Mouse (Mus musculus): ENCODE data around the gene Gm28230.
A peak's percentile ranks its signal among the peaks of the same experiment; 100 is the strongest.

The Gm28230 gene

GRCm38 (mm10) chr2:74741252-74741978 lies 14.9 kb downstream of the Gm28230 start:
- DNase-seq: peak; percentile 1

GRCm38 (mm10) chr2:74741979-74742277 lies 15.4 kb downstream of the Gm28230 start:
- no peak for DNase-seq

GRCm38 (mm10) chr2:74745540-74746297 lies 19.2 kb downstream of the Gm28230 start:
- DNase-seq: no peak

- DNase-seq: no peak
These were observed 19.9 kb downstream of the Gm28230 start for GRCm38 (mm10) chr2:74746298-74746921.

GRCm38 (mm10) chr2:74747006-74747405 lies 20.5 kb downstream of the Gm28230 start:
- no peak for DNase-seq

- DNase-seq: no peak
These were observed 21.2 kb downstream of the Gm28230 start for GRCm38 (mm10) chr2:74747661-74748141.

- DNase-seq: no peak
These were observed 22.0 kb downstream of the Gm28230 start for GRCm38 (mm10) chr2:74748436-74748995.

GRCm38 (mm10) chr2:74749337-74750121 lies 23.0 kb downstream of the Gm28230 start:
- no peak for DNase-seq

- no peak for DNase-seq
These were observed 24.3 kb downstream of the Gm28230 start for GRCm38 (mm10) chr2:74750731-74751250.

- DNase-seq: no peak
These were observed 25.3 kb downstream of the Gm28230 start for GRCm38 (mm10) chr2:74751861-74752260.

- DNase-seq: no peak
These were observed 26.1 kb downstream of the Gm28230 start for GRCm38 (mm10) chr2:74752431-74753174.

- no peak for DNase-seq
These were observed 26.6 kb downstream of the Gm28230 start for GRCm38 (mm10) chr2:74753175-74753523.

GRCm38 (mm10) chr2:74753711-74754110 lies 27.2 kb downstream of the Gm28230 start:
- DNase-seq: no peak

GRCm38 (mm10) chr2:74760146-74760545 lies 33.6 kb downstream of the Gm28230 start:
- DNase-seq: no peak

GRCm38 (mm10) chr2:74761941-74762340 lies 35.4 kb downstream of the Gm28230 start:
- no peak for DNase-seq

- DNase-seq: peak; percentile 27
These were observed 36.2 kb downstream of the Gm28230 start, which contains the start of gene Hoxd1 for GRCm38 (mm10) chr2:74762522-74763244. TSS of gene Hoxd1 (plus strand) at chr2:74762980.

GRCm38 (mm10) chr2:74763245-74763735 lies 36.8 kb downstream of the Gm28230 start:
- DNase-seq: no peak

- DNase-seq: no peak
These were observed 37.4 kb downstream of the Gm28230 start for GRCm38 (mm10) chr2:74763976-74764375.

GRCm38 (mm10) chr2:74774359-74774758 lies 47.8 kb downstream of the Gm28230 start:
- no peak for DNase-seq

- no peak for DNase-seq
These were observed 51.2 kb downstream of the Gm28230 start for GRCm38 (mm10) chr2:74777536-74778275.
